In genomic region chr10:75131625-75132024, GRCm38 (mm10) we compare ENCODE assay signal across 14 mouse cellular contexts.
DNase-seq lines count a peak whose midpoint lies in the region; ATAC-seq and TF ChIP-seq lines count a peak whose summit lies in the region.
"Had no signal": no experiment of that assay in that cellular context is flagged by ENCODE, and none has a peak within 500 bp of the region (broad histone marks: within the 10 kb centered on the region; RNA-seq: fewer than 3 reads in every experiment).

No protein-coding gene starts in this region.

- H3K9ac ChIP-seq in midbrain, embryonic 11.5 days (ENCODE audit: low read length) = no peak overlapping the region
- H3K9ac ChIP-seq in midbrain, embryonic 16.5 days (ENCODE audit: low read depth, low read length) = no peak overlapping the region
- no peak overlapping the region for H3K9ac ChIP-seq in stomach, postnatal 0 days (ENCODE audit: low read length)
- H3K9ac ChIP-seq: hindbrain, embryonic 14.5 days; liver, embryonic 12.5 days; midbrain, embryonic 13.5 days had no signal

- no peaks in the 10 kb centered on the region for H3K9me3 ChIP-seq in midbrain, embryonic 11.5 days (ENCODE audit: control insufficient read depth, low read length)
- H3K9me3 ChIP-seq in midbrain, embryonic 16.5 days (replicated peaks; ENCODE audit: control insufficient read depth, low read length, poor library complexity, severe bottlenecking) = no peaks in the 10 kb centered on the region
- H3K9me3 ChIP-seq in stomach, postnatal 0 days (ENCODE audit: control insufficient read depth, low read length) = no peaks in the 10 kb centered on the region
- H3K9me3 ChIP-seq: liver, embryonic 12.5 days; midbrain, embryonic 13.5 days had no signal

- H3K4me3 ChIP-seq in gastrocnemius, adult 2 months = peak overlapping the region; percentile 13; the same call in 1 of the 2 replicates
- no peak overlapping the region for H3K4me3 ChIP-seq in midbrain, embryonic 11.5 days (ENCODE audit: low read depth, low read length)
- no peak overlapping the region for H3K4me3 ChIP-seq in midbrain, embryonic 16.5 days (ENCODE audit: low read depth, low read length)
- no peak overlapping the region for H3K4me3 ChIP-seq in stomach, postnatal 0 days (ENCODE audit: low read depth, low read length)
- H3K4me3 ChIP-seq: layer of hippocampus, adult 2 months; liver, embryonic 12.5 days; midbrain, embryonic 13.5 days had no signal

- no peak overlapping the region for H3K4me2 ChIP-seq in midbrain, embryonic 11.5 days
- H3K4me2 ChIP-seq in midbrain, embryonic 16.5 days (ENCODE audit: low read length) = no peak overlapping the region
- H3K4me2 ChIP-seq in stomach, postnatal 0 days (replicated peaks; ENCODE audit: low read depth) = no peak overlapping the region
- H3K4me2 ChIP-seq: hindbrain, embryonic 14.5 days; liver, embryonic 12.5 days; midbrain, embryonic 13.5 days had no signal

- peaks cover 2% of the 10 kb centered on the region for H3K36me3 ChIP-seq in midbrain, embryonic 11.5 days (ENCODE audit: control insufficient read depth, insufficient read depth, low read length)
- peaks cover 6% of the 10 kb centered on the region for H3K36me3 ChIP-seq in midbrain, embryonic 16.5 days (ENCODE audit: control insufficient read depth, insufficient read depth, low read length)
- H3K36me3 ChIP-seq in stomach, postnatal 0 days (ENCODE audit: control insufficient read depth, insufficient read depth, low read length) = peaks cover 3% of the 10 kb centered on the region

- no peaks in the 10 kb centered on the region for H3K4me1 ChIP-seq in midbrain, embryonic 11.5 days (ENCODE audit: control insufficient read depth, insufficient read depth, low read length)
- H3K4me1 ChIP-seq in midbrain, embryonic 16.5 days (ENCODE audit: control insufficient read depth, insufficient read depth, low read length) = no peaks in the 10 kb centered on the region
- H3K4me1 ChIP-seq in stomach, postnatal 0 days (replicated peaks; ENCODE audit: control insufficient read depth, insufficient read depth) = no peaks in the 10 kb centered on the region
- H3K4me1 ChIP-seq: liver, embryonic 12.5 days had no signal

- H3K27me3 ChIP-seq in midbrain, embryonic 11.5 days (ENCODE audit: control insufficient read depth, insufficient read depth, low read length) = no peaks in the 10 kb centered on the region
- no peaks in the 10 kb centered on the region for H3K27me3 ChIP-seq in midbrain, embryonic 16.5 days (ENCODE audit: control insufficient read depth, insufficient read depth, low read depth, low read length)
- H3K27me3 ChIP-seq in stomach, postnatal 0 days (ENCODE audit: control insufficient read depth, insufficient read depth, low read length) = no peaks in the 10 kb centered on the region
- H3K27me3 ChIP-seq: liver, embryonic 12.5 days; midbrain, embryonic 13.5 days had no signal

- intact Hi-C loops in gastrocnemius, adult 2 months (cut with DNase I) = loop anchor here (5.0 kb wide), 1 partner anchor 39 kb away; no protein-coding TSS in a partner anchor
- intact Hi-C loops in heart, postnatal 25 days (cut with DNase I) = no loop called here

- WGBS in midbrain, embryonic 11.5 days = 67% methylated on average over 8 of the region's 8 CpGs
- WGBS in midbrain, embryonic 16.5 days = 61% methylated on average over 8 of the region's 8 CpGs
- WGBS in stomach, postnatal 0 days = 68% methylated on average over 8 of the region's 8 CpGs

- DNase-seq in gastrocnemius, adult 2 months = peak; percentile 80
- no peak for DNase-seq in gastrocnemius, postnatal 10 days
- DNase-seq in midbrain, embryonic 11.5 days (ENCODE audit: low spot score, missing footprints) = peak; percentile 79
- DNase-seq in heart, postnatal 25 days (ENCODE audit: low spot score) = peak; percentile 65
- DNase-seq in stomach, postnatal 0 days (ENCODE audit: low spot score) = peak; percentile 49
- no peak for DNase-seq in MN1 (ENCODE audit: low spot score)
- DNase-seq in left cerebral cortex, adult 11 months (ENCODE audit: low spot score) = no peak

- no peak for TF ChIP-seq CTCF in gastrocnemius, adult 2 months (IDR thresholded peaks at IDR 0.05)
- no peak for TF ChIP-seq CTCF in stomach, postnatal 0 days (IDR thresholded peaks at IDR 0.05; ENCODE audit: low read depth)

- no peak for ATAC-seq in midbrain, embryonic 11.5 days (ENCODE audit: low FRiP score)
- no peak for ATAC-seq in midbrain, embryonic 16.5 days
- peak; percentile 46; the same call in 1 of the 2 replicates for ATAC-seq in stomach, postnatal 0 days (ENCODE audit: low FRiP score, low TSS enrichment)
- ATAC-seq: CD4-positive, CD25-positive, alpha-beta regulatory T cell, adult 4 months; liver, embryonic 12.5 days; lung, postnatal 0 days; midbrain, embryonic 13.5 days had no signal

- TF ChIP-seq EP300 in stomach, postnatal 0 days (optimal IDR thresholded peaks at IDR 0.05) = no peak

- peak overlapping the region; percentile 50; the same call in 1 of the 2 replicates for H3K27ac ChIP-seq in gastrocnemius, adult 2 months
- no peak overlapping the region for H3K27ac ChIP-seq in midbrain, embryonic 11.5 days (ENCODE audit: low read depth, low read length)
- H3K27ac ChIP-seq in midbrain, embryonic 16.5 days (ENCODE audit: low read length) = no peak overlapping the region
- H3K27ac ChIP-seq in stomach, postnatal 0 days (replicated peaks) = no peak overlapping the region
- H3K27ac ChIP-seq: hindbrain, embryonic 14.5 days; layer of hippocampus, adult 2 months; liver, embryonic 12.5 days; midbrain, embryonic 13.5 days had no signal

Comparison
In these comparisons a context has a peak if more than half of its experiments do, and no peak if none do; other contexts are left out.
1. DNase-seq: peak in gastrocnemius, adult 2 months (single experiment), midbrain, embryonic 11.5 days (single experiment), heart, postnatal 25 days (single experiment) and stomach, postnatal 0 days (single experiment); none in gastrocnemius, postnatal 10 days (single experiment), MN1 (single experiment) and left cerebral cortex, adult 11 months (single experiment).